Mouse (Mus musculus): ENCODE measurements around the gene Ddx19a. TPM values are rescaled to one million over a fixed set of nuclear protein-coding genes. Genes with fewer than 3 reads are reported as not detected.
"Not testable (repeated sequence)": the region's sequence is repeated elsewhere in the genome, so short reads cannot be mapped to it uniquely, and the experiment has no call there.

The Ddx19a gene
- polyA plus RNA-seq, 2 experiments: 12.8 to 29.0 TPM

DNA sequence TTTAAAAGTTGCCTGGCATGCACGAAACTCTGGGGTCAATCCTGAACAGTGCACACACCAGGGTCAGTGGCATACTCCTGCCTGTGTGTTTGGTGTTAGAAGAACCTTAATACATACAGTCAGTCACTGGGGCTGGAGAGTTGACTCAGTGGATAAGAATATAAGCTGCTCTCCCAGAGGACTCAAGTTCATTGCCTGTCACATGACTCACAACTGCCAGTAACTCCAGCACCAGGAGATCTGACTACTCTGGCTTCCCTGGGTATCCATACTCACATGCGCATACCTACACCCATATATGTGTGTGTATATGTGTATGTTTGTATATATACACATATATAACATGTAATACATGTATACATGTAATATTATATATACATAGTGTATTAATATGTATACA, 34.5 kb downstream of the Ddx19a start:
- 85% methylated on average over 2 of the region's 2 CpGs for WGBS (ENCODE audit: insufficient replicate concordance)
- Histone ChIP-seq H3K27me3 (ENCODE audit: control insufficient read depth, insufficient read depth, low read length) (no peaks in the 10 kb centered on the region), H3K36me3 (replicated peaks; ENCODE audit: control insufficient read depth, insufficient read depth, low read depth) (peaks cover 46% of the 10 kb centered on the region), H3K27ac (no peak overlapping the region), H3K4me1 (replicated peaks; ENCODE audit: control insufficient read depth in 2 of 2, insufficient read depth in 2 of 2, low read length in 1 of 2) (no peaks in the 10 kb centered on the region), H3K9me3 (ENCODE audit: control insufficient read depth, low read length) (no peaks in the 10 kb centered on the region), H3K4me2 (ENCODE audit: low read depth) (no peak overlapping the region), H3K4me3 (ENCODE audit: insufficient read depth in 1 of 2, low read depth in 2 of 2, low read length in 2 of 2) (no peak overlapping the region), H3K9ac (replicated peaks) (no peak overlapping the region)
- DNase-seq (ENCODE audit: low read depth in 3 of 3, low spot score in 3 of 3) (no peak), ATAC-seq (ENCODE audit: insufficient read depth) (no peak)
- TF ChIP-seq CTCF (IDR thresholded peaks at IDR 0.05; ENCODE audit: low read depth): no peak
- TF ChIP-seq EP300 (IDR thresholded peaks at IDR 0.05; ENCODE audit: low read depth): no peak

DNA sequence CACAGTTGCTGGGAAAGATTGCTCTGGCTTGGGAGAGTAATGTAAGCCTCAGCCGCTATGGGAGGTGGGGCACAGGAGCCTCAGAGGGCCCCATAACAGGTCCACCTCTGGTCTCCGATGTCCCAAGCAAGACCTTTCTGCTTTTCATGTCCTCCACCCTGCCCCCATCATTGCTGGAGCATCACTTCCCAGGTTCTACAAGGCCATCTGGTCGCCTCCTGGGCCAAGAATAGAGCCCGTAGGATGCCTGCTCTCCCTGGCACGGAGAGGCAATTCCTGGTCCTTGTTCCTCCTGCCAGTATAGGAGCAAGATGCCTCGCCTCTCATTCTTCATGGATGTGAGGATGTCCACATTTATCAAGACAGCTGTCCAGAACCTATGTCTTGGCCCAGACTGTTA, 37.7 kb downstream of the Ddx19a start:
- WGBS (ENCODE audit: insufficient replicate concordance): 88% methylated on average over 6 of the region's 6 CpGs
- Histone ChIP-seq H3K27ac (no peak overlapping the region), H3K4me2 (ENCODE audit: low read depth) (no peak overlapping the region), H3K27me3 (ENCODE audit: control insufficient read depth, insufficient read depth, low read length) (no peaks in the 10 kb centered on the region), H3K36me3 (replicated peaks; ENCODE audit: control insufficient read depth, insufficient read depth, low read depth) (peaks cover 40% of the 10 kb centered on the region), H3K4me3 (ENCODE audit: insufficient read depth in 1 of 2, low read depth in 2 of 2, low read length in 2 of 2) (no peak overlapping the region), H3K9me3 (ENCODE audit: control insufficient read depth, low read length) (no peaks in the 10 kb centered on the region), H3K9ac (replicated peaks) (no peak overlapping the region), H3K4me1 (replicated peaks; ENCODE audit: control insufficient read depth in 2 of 2, insufficient read depth in 2 of 2, low read length in 1 of 2) (no peaks in the 10 kb centered on the region)
- TF ChIP-seq EP300 (IDR thresholded peaks at IDR 0.05; ENCODE audit: low read depth): no peak
- TF ChIP-seq CTCF (IDR thresholded peaks at IDR 0.05; ENCODE audit: low read depth): no peak
- ATAC-seq (ENCODE audit: insufficient read depth) (no peak), DNase-seq (ENCODE audit: low read depth in 3 of 3, low spot score in 3 of 3) (no peak)

DNA sequence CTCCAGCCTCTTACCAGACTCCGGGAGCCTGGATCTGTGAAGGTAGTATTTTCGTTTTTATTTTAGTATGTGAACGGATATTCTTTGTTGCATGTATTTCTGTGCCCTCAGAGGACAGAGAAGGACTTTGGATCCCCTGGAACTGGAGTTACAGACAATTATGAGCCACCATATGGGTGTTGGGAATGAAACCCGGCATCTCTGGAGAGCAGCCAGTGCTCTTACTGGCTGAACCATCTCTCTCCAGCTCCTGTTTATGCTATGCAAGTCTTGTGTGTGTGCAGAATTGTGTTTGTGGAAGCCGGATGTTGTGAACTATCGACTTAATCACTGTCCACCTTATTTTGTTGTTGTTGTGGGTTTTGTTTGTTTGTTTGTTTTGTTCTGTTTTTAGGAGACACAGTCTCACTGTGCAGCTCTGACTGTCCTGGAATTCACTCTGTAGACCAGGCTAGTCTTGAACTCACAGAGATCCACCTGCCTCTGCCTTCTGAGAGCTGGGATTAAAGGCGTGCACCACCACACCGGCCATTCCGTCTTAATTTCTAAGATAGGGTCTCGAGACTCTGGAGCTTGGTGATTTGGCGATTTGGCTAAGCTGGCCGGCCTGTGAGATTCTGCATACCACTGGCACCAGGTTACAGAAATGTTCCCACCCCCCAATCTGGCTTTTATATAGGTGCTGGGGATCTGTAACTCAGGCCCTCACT, 38.4 kb downstream of the Ddx19a start:
- H3K4me2 ChIP-seq (ENCODE audit: low read depth): no peak overlapping the region
- peaks cover 37% of the 10 kb centered on the region for H3K36me3 ChIP-seq (replicated peaks; ENCODE audit: control insufficient read depth, insufficient read depth, low read depth)
- TF ChIP-seq EP300 (IDR thresholded peaks at IDR 0.05; ENCODE audit: low read depth): no peak
- no peak for TF ChIP-seq CTCF (IDR thresholded peaks at IDR 0.05; ENCODE audit: low read depth)
- no peak overlapping the region for H3K9ac ChIP-seq (replicated peaks)
- no peaks in the 10 kb centered on the region for H3K27me3 ChIP-seq (ENCODE audit: control insufficient read depth, insufficient read depth, low read length)
- no peaks in the 10 kb centered on the region for H3K9me3 ChIP-seq (ENCODE audit: control insufficient read depth, low read length)
- DNase-seq (ENCODE audit: low read depth in 3 of 3, low spot score in 3 of 3) (no peak), ATAC-seq (ENCODE audit: insufficient read depth) (no peak)
- H3K4me3 ChIP-seq (ENCODE audit: insufficient read depth in 1 of 2, low read depth in 2 of 2, low read length in 2 of 2): no peak overlapping the region
- no peaks in the 10 kb centered on the region for H3K4me1 ChIP-seq (replicated peaks; ENCODE audit: control insufficient read depth in 2 of 2, insufficient read depth in 2 of 2, low read length in 1 of 2)
- 89% methylated on average over 12 of the region's 12 CpGs for WGBS (ENCODE audit: insufficient replicate concordance)
- H3K27ac ChIP-seq: no peak overlapping the region

DNA sequence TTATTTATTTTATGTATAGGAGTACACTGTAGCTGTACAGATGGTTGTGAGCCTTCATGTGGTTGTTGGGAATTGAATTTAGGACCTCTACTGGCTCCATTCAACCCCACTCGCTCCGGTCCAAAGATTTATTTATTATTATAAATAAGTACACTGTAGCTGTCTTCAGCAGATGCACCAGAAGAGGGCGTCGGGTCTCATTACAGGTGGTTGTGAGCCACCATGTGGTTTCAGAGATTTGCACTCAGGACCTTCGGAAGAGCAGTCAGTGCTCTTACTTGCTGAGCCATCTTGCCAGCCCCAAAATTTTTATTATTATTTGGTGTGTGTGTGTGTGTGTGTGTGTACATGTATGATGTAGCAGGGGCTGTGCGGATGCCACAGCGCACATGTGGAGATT, 39.0 kb downstream of the Ddx19a start:
- not testable (repeated sequence) for H3K9me3 ChIP-seq (ENCODE audit: control insufficient read depth, low read length); H3K9ac ChIP-seq (replicated peaks); H3K4me1 ChIP-seq (replicated peaks; ENCODE audit: control insufficient read depth in 2 of 2, insufficient read depth in 2 of 2, low read length in 1 of 2); DNase-seq (ENCODE audit: low read depth in 3 of 3, low spot score in 3 of 3); H3K4me3 ChIP-seq (ENCODE audit: insufficient read depth in 1 of 2, low read depth in 2 of 2, low read length in 2 of 2); H3K4me2 ChIP-seq (ENCODE audit: low read depth); ATAC-seq (ENCODE audit: insufficient read depth); H3K27ac ChIP-seq; H3K27me3 ChIP-seq (ENCODE audit: control insufficient read depth, insufficient read depth, low read length)
- WGBS (ENCODE audit: insufficient replicate concordance): 88% methylated on average over 7 of the region's 7 CpGs
- H3K36me3 ChIP-seq (replicated peaks; ENCODE audit: control insufficient read depth, insufficient read depth, low read depth): peaks cover 37% of the 10 kb centered on the region
- peak; percentile 38; the same call in 1 of the 2 replicates for TF ChIP-seq CTCF (IDR thresholded peaks at IDR 0.05; ENCODE audit: low read depth)

DNA sequence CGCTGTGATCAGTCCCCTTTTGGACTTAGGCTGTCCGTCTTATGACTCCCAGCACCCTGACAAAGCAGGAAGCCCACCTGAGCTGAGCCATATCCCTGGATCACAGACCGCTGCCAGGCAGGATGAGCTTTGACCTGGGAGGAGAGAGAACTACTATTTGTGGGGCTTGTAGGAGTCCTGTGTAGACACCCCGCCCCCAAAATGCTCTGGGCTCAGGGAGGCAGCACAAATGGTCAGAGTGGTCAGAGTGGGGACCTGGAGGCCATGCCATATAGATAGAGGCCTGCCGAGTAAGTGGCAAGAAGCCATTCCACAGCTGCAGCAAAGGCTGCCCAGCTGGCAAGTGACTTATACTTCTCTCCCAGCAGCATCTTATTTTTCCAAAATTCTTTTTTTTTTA, 39.5 kb downstream of the Ddx19a start:
- Histone ChIP-seq H3K9ac (replicated peaks) (no peak overlapping the region), H3K36me3 (replicated peaks; ENCODE audit: control insufficient read depth, insufficient read depth, low read depth) (peaks cover 37% of the 10 kb centered on the region), H3K27me3 (ENCODE audit: control insufficient read depth, insufficient read depth, low read length) (no peaks in the 10 kb centered on the region), H3K9me3 (ENCODE audit: control insufficient read depth, low read length) (no peaks in the 10 kb centered on the region), H3K4me1 (replicated peaks; ENCODE audit: control insufficient read depth in 2 of 2, insufficient read depth in 2 of 2, low read length in 1 of 2) (no peaks in the 10 kb centered on the region), H3K4me2 (ENCODE audit: low read depth) (no peak overlapping the region), H3K4me3 (ENCODE audit: insufficient read depth in 1 of 2, low read depth in 2 of 2, low read length in 2 of 2) (no peak overlapping the region), H3K27ac (no peak overlapping the region)
- DNase-seq (ENCODE audit: low read depth in 3 of 3, low spot score in 3 of 3): no peak
- ATAC-seq (ENCODE audit: insufficient read depth): no peak
- 83% methylated on average over 5 of the region's 5 CpGs for WGBS (ENCODE audit: insufficient replicate concordance)
- TF ChIP-seq CTCF (IDR thresholded peaks at IDR 0.05; ENCODE audit: low read depth): no peak
- TF ChIP-seq EP300 (IDR thresholded peaks at IDR 0.05; ENCODE audit: low read depth): no peak
